Mouse (Mus musculus): ENCODE data around the gene Hip1.

Gene Hip1

DNA sequence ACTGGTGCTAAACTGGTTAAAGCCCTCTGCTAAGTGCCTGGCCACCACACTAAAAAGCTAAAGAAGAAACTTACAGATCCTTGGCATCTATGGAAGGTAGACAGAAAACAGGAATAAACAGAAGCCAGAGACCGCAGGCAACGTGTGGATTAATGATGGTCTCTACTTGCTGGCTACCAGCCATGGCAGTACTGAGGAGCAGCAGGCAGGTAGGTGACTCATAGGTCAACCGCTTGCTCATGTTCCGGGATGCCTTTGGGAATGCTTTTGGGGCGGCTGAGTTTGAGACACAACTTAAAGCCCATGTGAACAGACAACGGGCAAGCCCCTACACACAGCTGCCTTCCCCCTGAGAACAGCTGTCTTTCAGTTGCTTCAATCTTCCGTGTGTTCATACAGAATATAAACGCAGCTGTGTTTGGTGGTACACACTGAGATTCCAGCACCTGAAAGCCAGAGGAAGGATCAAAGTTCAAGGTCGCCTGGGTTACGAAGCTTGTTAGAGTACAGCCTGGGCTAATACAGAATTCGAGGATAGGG lies 13.5 kb downstream of the Hip1 start:
- no peak for DNase-seq (ENCODE audit: low spot score)

DNA sequence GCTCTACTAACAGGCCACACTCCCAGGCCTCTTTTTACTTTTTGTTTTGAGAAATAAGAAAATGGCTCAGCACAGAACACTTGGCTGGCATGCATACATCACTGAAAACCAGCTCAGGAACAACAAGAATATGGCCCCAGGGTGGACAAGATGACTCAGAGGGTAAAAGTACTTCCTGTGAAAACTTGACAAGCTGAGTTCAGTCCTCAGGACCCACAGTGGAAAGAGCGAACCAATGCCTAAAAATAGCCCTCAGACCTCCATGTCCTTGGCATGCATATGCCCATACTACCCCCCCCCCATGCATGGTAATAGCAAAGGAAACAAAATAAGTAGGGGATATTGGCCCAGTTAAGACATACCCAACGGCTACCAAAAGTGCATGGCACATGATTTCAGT lies 15.0 kb downstream of the Hip1 start:
- DNase-seq (ENCODE audit: low spot score) = no peak

DNA sequence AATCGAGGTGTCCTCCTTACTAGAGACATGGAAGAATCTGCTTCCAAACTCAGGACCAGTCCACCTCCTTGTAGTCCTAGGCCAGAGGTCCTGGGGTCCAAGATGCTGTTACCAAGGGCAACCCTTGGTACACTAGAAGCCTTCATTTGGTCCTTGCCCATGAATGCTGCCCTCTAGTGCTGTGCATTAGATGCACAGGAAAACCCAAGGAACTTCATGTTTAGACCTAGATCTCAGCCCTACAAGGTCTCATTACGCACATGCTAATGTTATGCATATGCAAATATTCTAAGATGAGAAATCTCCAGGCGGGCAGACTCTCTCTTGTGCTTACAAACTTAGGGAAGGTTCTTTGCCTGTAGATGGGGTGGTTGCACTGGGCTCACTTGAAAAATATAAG lies 15.6 kb downstream of the Hip1 start:
- DNase-seq (ENCODE audit: low spot score) = no peak

DNA sequence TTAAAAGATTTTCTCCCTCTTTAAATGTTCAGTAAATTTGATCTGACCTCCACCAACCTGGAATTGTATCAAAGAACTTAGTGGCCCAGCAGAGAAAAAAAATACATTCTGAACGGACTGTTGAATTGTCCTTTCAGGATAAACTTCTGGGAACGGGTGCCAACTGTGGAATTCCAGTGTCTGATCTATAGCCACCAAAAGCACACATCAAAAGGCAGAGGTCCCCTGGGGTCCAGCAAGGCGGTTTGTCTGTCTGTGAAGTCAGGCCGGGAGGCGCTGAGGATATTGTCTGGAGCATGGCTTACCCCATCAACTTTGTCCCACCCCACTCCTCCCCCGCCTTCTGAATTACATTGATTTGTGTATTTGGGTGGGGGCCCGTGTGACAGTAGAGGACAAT lies 16.9 kb downstream of the Hip1 start:
- DNase-seq (ENCODE audit: low spot score) = no peak

DNA sequence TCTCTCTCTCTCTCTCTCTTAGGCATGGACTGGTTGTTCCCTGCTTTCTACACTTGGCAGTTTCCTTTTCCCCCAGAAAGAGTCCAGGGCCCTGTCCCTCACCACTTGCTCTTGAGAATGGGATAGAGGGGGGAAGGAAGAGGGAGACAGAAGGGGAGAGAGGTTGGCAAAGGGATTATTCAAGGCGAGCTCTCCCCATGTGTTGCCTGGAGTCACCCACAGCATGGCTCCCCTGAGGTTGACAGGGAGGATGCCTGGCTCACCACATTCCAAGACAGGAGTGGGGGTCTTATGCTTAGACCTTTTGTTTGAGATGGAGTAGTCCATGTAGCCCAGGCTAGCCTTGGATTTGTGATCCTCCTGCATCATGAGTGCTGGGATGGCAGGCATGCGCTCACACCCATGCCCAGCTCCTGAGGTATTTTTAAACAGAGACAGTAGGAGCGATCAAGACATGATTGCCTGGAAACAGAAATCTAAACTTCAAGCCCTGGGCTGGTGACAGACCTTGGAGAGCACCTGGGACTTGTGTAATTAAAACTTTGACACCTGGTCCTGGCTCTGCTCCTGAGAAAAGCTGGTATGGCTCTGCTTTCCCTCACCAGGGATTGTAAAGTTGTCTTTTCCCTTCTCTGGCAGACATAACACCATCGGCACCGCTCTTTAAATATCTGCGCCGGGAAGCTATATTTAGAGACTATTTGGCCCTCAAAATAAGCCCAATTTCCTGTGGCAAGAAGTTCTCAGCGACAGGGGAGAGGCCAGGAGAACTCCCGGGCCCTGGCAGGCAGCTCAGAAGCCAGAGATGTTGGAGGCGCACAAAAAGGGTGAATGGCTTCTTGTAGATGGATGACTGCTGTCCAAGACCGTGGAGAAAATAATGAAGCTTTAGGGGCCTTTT lies 20.0 kb downstream of the Hip1 start:
- no peak for DNase-seq (ENCODE audit: low spot score)

DNA sequence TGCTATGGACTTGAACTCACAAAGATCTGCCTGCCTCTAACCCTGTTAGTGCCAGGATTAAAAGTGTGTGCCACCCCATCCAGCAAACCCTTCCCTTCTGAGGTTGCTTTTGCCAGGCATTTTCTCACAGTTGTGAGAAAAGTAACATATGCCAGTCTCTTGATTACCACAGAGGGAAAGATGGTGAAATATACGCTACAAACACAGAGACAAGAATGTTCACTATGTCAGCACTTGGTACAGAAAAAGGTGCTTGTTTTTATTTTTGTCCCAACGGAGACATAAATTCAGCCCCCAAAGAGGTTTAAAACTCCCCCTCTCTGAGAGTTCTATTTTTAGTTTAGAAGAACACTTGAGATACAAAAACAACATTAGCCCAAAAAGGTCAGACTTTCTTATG lies 20.8 kb downstream of the Hip1 start:
- DNase-seq (ENCODE audit: low spot score) = no peak

DNA sequence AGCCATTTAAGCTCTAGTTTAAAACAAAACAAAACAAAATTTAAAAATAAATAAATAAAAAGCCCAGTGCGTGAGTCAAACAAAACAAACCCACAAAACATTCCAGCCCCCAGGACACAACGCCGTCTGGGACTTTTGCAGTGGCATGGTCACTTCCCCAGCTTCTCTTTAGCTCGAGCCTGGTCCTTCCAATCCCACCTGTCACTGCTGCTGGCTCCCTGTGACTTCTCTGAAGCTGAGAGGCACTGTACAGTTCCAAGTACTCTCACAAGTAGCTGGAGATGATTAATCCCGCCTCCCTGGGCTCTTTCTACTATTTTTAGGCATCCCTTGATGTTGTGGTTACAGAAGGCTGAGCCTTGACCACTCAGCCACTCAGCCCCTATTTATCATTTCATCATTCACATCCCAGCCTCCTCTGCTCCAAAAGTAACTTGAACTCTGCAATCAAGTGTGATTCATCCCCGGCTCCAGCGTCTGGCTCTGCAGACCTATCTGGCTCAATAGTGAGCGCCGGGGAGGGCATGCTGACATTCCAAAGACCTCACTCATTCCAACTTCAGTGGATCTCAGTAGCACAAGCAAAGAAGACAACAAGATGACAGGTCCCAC lies 22.7 kb downstream of the Hip1 start:
- no peak for DNase-seq (ENCODE audit: low spot score)

DNA sequence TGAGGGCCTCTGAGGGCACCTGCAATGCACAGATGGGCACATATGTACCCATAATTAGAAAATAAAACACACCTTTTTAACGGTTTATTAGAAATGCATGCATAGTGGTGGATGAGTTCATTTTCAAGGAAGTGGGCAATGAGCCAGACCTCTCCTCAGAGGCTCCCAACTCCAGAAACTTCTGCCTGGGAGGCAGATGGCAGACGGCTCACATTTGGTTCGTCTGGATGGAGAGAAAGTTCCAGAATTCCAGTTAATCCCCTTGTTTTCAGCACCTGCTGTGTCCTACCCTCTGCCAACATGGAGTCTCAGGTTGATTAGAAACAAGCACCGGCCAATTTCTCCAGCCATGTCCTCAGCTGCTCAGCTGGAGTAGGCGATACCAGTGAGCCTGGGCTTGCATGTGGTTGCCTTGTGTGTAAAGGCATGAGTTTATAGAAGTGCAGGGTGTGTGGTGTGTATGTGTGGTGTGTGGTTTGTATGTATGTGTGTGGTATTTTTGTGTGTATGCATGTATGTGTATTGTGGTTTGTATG lies 27.5 kb downstream of the Hip1 start:
- no peak for DNase-seq (ENCODE audit: low spot score)

DNA sequence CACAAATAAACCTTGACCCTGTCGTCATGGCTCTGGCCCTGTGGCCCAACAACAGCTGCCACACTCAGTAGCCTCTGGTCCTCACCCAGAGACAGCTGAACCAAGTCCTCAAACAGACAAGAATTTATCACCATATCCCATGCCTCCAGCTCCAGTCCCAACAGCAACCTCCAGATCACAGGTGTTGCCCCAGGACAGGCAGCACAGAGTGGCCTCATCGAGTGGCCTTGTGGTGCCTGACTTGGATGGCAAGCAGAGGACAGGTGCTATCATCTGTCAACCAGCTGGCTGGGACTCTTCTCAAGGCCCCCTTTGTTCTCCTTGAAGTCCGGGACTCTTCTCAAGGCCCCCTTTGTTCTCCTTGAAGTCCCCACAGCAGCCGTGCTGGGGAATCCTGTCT lies 31.8 kb downstream of the Hip1 start:
- DNase-seq (ENCODE audit: low spot score) = no peak

DNA sequence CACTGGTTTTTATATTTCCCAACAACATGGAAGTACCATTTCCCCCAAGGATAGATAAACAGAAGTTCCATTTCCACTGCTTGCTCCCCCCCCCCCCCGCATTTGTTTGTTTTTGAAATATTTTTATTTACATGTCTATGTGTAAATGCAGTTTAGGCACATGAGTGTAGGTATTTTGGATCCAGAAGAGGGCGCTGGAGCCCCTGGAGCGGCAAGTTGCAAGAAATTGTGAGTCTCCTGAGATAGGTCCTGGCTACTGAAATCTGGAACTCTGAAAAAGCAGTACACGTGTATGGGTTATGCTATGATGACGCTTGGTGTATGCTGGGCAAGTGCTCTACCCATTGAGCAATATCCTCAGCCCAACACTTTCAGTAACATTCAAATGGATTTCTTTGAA lies 33.8 kb downstream of the Hip1 start:
- DNase-seq (ENCODE audit: low spot score) = no peak

DNA sequence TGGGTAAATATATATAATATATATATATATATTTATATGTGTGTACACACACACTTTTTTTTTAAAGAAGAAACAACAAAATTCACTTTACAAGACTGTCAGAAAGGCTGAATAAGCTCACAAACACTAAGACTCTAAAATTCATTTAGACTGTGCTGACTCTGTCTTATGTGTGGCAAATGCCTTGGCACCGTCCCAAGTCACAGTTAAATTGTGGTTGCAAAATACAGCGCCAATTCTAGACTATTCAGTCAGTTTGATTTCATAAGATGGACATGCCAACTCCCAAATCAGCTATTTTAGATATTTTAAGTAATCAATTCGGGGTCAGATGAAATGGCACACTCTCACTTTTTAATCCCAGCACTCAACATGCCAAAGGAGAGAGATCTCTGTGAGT lies 36.6 kb downstream of the Hip1 start:
- no peak for DNase-seq (ENCODE audit: low spot score)

DNA sequence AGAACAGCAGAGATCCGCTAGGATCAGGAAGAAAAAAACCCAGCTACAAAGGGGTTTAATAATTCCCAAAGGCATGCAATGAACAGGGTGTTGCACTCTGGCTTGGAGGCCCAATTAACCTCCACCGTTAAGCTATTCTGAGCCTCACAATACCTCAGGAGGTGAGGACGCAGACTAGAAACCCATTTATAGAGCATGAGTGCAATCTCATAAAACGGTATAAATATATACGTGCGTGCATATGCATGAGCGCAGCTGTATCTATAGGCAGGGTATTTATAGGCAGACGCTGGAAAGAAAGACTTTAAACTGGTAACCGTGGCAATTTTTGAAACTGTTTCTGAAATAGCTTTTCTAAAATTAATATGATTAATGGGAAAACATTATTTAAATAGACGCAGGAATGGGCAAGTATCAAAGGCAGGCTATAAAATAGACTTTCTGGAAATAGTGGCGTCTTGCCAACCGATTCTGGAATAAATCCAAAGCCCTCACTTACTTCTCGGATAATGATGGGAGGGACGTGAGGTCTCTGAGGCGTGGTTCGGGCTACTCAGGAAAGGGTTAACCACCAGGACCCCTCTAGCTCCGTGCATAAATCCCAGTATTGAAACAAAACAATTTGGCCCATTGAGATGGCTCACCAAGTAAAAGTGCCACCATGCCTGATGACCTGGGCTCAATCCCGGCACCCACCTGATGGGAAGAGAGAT lies 37.2 kb downstream of the Hip1 start:
- DNase-seq (ENCODE audit: low spot score) = no peak

DNA sequence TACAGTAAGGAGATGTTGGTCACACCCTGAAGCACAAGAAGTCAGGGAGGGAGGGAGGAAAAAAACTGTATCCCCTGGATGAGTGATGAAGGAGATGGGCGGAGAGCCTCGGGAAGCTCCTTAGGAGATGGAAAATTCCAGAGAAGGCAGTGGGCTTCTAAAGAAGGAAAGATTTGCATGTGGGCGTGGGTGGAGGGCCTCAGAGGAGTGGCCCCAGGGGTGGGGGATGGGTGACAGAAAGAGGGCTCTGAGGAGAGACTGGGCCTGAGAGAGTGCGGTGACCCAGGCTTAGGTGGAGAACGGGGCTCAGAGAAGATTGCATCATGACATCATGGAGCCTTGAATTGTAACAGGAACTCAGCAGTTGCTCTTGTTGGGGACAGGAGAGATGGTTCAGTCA lies 39.5 kb downstream of the Hip1 start:
- DNase-seq (ENCODE audit: low spot score) = no peak

DNA sequence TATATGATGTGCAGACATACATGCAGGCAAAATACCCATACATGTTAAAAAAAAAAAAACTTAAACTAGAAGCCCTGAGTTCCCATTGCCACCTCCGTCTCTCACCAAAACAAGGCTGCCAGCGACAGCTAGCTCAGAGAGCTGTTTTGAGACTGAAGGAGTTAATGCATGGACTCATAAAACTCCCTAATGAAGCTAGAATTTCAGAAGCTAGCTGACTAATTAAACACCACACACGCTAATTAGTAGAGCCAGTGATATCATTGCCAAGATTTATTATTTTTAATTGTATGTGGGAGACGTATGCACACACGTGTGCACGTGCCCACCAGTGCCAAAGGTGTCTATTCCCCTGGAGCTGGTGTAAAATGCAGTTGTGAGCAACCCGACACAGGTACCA lies 42.0 kb downstream of the Hip1 start:
- no peak for DNase-seq (ENCODE audit: low spot score)

DNA sequence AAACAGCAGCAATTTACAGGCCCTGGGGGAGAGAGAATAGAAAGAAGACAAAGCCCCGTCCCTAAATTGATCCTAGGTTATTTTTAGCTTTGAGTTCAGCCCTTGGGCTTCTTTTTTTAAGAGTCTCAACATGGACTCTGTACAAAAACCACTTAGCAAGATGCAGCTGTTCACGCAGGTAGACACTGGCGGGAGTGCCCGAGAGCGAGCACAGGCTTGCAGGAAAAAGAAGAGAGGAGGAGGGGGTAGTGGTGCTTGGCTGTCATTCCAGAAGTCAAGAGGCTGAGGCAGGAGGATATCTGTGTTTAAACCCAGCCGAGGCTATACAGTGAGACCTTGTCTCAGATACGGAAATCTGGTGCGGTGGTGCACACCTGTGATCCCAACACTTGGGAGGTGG lies 42.9 kb downstream of the Hip1 start:
- no peak for DNase-seq (ENCODE audit: low spot score)

DNA sequence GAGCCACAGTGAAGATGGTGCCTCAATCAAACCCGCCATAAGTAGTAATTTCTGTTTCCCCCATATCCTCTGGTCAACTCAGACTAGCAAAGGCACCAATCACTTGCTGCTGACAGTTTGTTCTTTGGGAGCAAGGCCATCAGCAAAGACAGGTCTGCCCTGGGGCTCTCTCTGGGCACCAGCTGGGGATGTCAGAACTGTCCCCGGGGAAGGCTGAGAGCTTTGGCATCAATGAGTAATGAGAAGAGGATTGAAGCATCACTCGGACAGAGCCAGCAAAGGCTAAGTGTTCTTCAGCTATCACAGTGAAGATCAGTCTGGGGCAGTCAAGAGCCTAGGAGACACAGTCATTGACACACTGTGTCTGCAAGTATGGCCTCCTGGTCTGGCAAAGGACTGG lies 46.0 kb downstream of the Hip1 start:
- no peak for DNase-seq (ENCODE audit: low spot score)

DNA sequence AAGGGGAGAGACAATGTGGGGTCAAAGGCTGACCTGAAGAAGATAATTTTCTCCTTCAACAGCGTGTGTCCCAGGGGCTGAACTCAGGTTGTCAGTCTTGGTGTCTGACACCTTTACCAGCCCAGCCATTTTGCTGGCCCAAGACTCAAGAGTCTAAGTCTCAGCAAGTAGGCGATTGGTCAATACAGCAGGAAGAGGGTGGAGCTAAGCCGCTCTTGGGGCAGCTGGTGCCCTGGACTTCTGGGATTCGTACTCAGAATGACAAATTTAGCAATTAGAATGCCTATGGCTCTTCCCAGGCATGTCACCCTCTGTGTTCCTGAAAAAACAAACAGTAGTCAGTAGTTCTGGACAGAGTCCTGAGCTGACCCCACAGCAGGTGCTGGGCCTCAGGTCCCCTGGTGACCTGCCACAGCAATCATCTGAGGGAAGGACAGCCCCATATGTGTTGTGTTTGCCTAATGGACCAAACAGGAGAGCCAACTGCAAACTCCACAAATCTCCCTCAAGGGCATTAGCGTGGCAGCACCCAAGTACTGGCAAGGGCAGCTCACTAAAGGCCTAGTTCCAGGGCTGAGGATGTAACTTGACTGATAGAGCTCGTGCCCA lies 47.5 kb downstream of the Hip1 start:
- DNase-seq (ENCODE audit: low spot score) = no peak

DNA sequence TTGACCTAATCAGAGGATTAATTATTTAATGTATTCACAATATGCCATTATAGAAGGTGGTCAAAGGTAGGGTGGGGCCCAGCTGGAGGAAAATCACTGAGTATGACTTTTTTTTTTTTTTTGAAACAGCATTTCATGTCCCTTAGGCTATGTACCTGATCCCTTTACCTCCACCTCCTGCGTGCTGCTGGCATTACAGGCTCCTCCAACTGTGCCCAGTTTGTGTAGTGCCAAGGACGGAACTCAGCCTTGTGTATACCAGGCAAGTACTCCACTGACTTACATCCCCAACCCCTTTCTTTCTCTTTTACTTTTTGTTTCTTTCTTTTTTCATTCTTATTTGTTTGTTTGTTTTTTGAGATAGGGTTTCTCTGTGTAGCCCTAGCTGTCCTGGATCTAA lies 48.4 kb downstream of the Hip1 start:
- DNase-seq (ENCODE audit: low spot score) = no peak

DNA sequence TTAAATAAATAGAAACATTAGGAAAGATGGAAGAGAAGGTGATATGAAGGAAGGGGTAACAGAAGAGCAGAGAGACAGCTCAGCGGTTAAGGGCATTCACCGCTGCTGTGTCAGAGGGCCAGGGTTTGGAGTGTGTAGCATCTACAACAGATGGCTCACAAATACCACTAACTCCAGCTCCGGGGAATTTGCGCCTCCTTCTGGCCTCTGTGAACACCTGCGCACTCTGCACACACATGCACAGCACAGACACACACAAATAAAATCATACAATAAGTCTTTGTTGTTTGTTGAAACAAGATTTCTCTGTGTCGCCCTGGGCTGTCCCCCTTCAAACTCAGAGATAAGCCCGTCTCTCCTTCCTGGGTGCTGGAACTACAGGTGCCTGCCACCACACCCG lies 49.4 kb downstream of the Hip1 start:
- no peak for DNase-seq (ENCODE audit: low spot score)

DNA sequence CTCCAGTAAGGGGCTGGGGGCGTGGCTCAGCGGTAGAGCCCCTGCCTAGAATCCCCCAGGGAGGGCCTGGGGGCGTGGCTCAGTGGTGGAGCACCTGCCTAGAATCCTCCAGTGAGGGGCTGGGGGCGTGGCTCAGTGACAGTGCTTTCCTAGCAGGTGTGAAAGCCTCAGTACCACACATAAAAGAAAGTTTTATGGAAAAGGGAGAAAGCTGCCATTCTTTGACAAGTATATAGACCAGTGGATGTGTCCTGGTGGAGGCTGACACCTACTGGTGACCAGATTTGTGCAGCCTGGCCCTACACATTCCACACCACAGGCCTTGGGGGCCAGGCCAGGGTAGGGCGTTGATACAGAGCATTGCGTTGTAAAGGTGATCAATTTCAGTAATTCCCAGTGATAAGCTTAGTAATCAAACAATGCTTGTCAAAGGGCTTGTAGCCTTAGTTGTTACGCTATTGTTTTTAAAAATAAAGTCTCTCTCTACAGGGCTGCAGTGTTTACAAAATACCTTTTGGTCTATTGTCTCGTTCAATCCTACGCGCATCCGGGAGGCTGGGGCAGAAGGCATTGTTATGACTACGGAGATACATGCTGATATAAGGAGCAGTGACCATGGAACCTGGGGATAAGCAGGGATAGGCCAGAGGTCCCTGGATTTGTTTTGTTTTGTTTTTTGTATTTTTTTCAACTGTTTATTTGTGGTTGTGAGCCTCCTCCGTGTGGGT lies 50.6 kb downstream of the Hip1 start:
- peak; percentile 45 for DNase-seq (ENCODE audit: low spot score)

DNA sequence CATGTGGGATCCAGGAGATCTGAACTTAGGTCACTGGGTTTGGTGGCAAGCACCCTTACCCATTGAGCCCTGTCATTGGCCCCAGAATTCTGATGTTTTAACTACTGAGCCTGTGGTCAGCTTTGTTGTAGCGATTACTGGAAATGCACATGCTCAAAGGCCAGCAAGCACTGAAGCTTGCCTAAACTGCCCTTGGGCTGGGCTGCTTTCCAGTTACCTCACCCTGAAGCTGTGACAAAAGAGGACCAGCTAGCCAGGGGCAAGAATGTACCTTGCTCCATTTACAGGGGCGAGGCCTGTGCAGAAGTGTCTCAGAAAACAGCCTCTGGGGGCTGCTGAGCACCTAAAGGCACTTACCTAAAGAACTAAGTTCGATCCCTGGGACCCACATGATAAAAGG lies 51.8 kb downstream of the Hip1 start:
- no peak for DNase-seq (ENCODE audit: low spot score)

DNA sequence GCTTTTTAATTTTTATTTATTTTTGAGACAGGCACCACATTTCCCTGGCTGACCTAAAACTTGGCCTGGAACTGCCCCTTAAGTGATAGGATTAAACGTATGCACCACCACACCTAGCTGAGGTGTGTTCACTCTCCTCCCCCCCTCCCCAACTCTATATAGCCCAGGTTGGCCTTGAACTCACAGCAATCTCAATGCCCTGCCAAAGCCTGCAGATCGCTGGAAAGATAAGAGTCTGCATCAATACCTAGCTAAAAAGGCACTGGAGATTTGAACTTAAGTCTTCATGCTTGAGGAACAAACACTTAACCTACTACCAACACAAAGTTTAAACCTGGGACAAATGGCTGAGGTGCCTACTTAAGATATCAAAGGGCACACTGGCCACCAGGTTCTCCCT lies 52.8 kb downstream of the Hip1 start:
- no peak for DNase-seq (ENCODE audit: low spot score)

Data from testis, postnatal 14 days (tissue).